In the genomic region with DNA sequence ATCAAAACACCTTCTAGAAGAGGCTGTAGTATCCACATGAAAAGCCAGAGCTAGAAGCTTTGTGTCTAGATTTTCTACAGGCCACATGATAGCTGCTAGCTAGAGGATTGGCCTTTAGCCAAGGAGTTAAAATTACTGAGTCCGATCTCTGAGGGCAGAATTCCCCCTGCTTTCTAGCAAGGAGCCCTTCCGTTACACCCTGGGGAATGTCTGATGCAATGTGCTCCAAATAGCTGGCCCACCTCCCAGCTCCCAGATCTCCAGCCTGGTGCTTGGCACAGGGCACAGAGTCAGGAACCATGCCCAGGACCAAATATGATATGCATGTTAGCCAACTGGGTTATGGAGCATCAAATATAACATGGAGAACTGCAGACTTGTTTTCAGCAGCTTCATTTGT, we compare ENCODE assay signal across 9 mouse cellular contexts.
DNase-seq lines count a peak whose midpoint lies in the region; ATAC-seq and TF ChIP-seq lines count a peak whose summit lies in the region.
"Had no signal": no experiment of that assay in that cellular context is flagged by ENCODE, and none has a peak within 500 bp of the region (broad histone marks: within the 10 kb centered on the region; RNA-seq: fewer than 3 reads in every experiment).

No protein-coding gene starts in this region.

- intact Hi-C loops in left cerebral cortex, postnatal 4 days (cut with DNase I), result no loop called here
- intact Hi-C loops in left cerebral cortex, adult 2 months (cut with DNase I), result no loop called here
- intact Hi-C loops in gastrocnemius, postnatal 14 days (cut with DNase I; ENCODE audit: low total_unique reads), result no loop called here

- H3K27ac ChIP-seq in left cerebral cortex, adult 2 months, result no peak overlapping the region
- H3K27ac ChIP-seq: midbrain, embryonic 12.5 days had no signal

- H3K4me3 ChIP-seq in left cerebral cortex, adult 2 months, result no peak overlapping the region
- H3K4me3 ChIP-seq: midbrain, embryonic 12.5 days had no signal

- no peak for TF ChIP-seq CTCF in left cerebral cortex, adult 2 months (IDR thresholded peaks at IDR 0.05)

- no peak for ATAC-seq in CD4-positive, CD25-positive, alpha-beta regulatory T cell, adult 4 months

- DNase-seq in left cerebral cortex, postnatal 4 days, result peak; percentile 91
- DNase-seq in left cerebral cortex, adult 2 months (ENCODE audit: extremely low spot score in 1 of 2, low spot score in 2 of 2), result no peak
- DNase-seq in brain, adult 2 months (ENCODE audit: low read depth, low spot score), result peak; percentile 96
- peak; percentile 79 for DNase-seq in gastrocnemius, postnatal 14 days
- DNase-seq in kidney, adult 18-20 months, result peak; percentile 52
- DNase-seq in lung, postnatal 25 days (ENCODE audit: low spot score), result peak; percentile 58
- no peak for DNase-seq in right cerebral cortex, postnatal 14 days

Comparison
In these comparisons a context has a peak if more than half of its experiments do, and no peak if none do; other contexts are left out.
1. DNase-seq: peak in left cerebral cortex, postnatal 4 days (single experiment), brain, adult 2 months (single experiment), gastrocnemius, postnatal 14 days (single experiment), kidney, adult 18-20 months (single experiment) and lung, postnatal 25 days (single experiment); none in left cerebral cortex, adult 2 months (0 of 2) and right cerebral cortex, postnatal 14 days (single experiment).